Mouse (Mus musculus) CD4-positive, CD25-positive, alpha-beta regulatory T cell, adult 4 months (primary cell): Measurements from ENCODE around the gene 6030468B19Rik. TPM values are rescaled to one million over a fixed set of nuclear protein-coding genes. Genes with fewer than 3 reads are reported as not detected.
A peak's percentile ranks its signal among the peaks of the same experiment; 100 is the strongest.
"Not testable (repeated sequence)": the region's sequence is repeated elsewhere in the genome, so short reads cannot be mapped to it uniquely, and the experiment has no call there.

Source experiments
- ATAC-seq: one replicate; pipeline ENCODE4 v1.8.0; 2017
- polyA plus RNA-seq, 2 experiments: library from polyadenylated mRNA; unstranded; fragments of 100-300 nt; shearing (Covaris generic); gene quantifications; one replicate each; pipeline ENCODE4 v1.2.1; 2017

Gene 6030468B19Rik
- polyA plus RNA-seq, 2 experiments from 2014 or later, result 1.0 TPM; not detected in 1

- ATAC-seq, result no peak
These were observed 32.3 kb downstream of the 6030468B19Rik start for GRCm38 (mm10) chr11:117829671-117830215.

GRCm38 (mm10) chr11:117830401-117830800 lies 32.9 kb downstream of the 6030468B19Rik start:
- no peak for ATAC-seq

GRCm38 (mm10) chr11:117832086-117832969 lies 34.9 kb downstream of the 6030468B19Rik start:
- peak; percentile 88 for ATAC-seq

GRCm38 (mm10) chr11:117833509-117833908 lies 36.0 kb downstream of the 6030468B19Rik start:
- ATAC-seq, result not testable (repeated sequence)

GRCm38 (mm10) chr11:117834086-117834485 lies 36.6 kb downstream of the 6030468B19Rik start:
- no peak for ATAC-seq

- ATAC-seq, result no peak
These were observed 38.8 kb downstream of the 6030468B19Rik start for GRCm38 (mm10) chr11:117836306-117836705.

GRCm38 (mm10) chr11:117838572-117838971 lies 41.1 kb downstream of the 6030468B19Rik start:
- ATAC-seq, result no peak

GRCm38 (mm10) chr11:117839021-117839420 lies 41.6 kb downstream of the 6030468B19Rik start:
- ATAC-seq, result no peak

GRCm38 (mm10) chr11:117840910-117841309 lies 43.5 kb downstream of the 6030468B19Rik start:
- ATAC-seq, result no peak

- no peak for ATAC-seq
These were observed 46.0 kb downstream of the 6030468B19Rik start for GRCm38 (mm10) chr11:117843434-117843833.

- ATAC-seq, result no peak
These were observed 47.5 kb downstream of the 6030468B19Rik start for GRCm38 (mm10) chr11:117844997-117845396.

GRCm38 (mm10) chr11:117845651-117846050 lies 48.2 kb downstream of the 6030468B19Rik start:
- no peak for ATAC-seq

GRCm38 (mm10) chr11:117846640-117847039 lies 49.2 kb downstream of the 6030468B19Rik start:
- no peak for ATAC-seq

- ATAC-seq, result no peak
These were observed 50.2 kb downstream of the 6030468B19Rik start for GRCm38 (mm10) chr11:117847593-117848215.

- peak; percentile 77 for ATAC-seq
These were observed 51.0 kb downstream of the 6030468B19Rik start for GRCm38 (mm10) chr11:117848271-117848984.

- ATAC-seq, result peak; percentile 91
These were observed 51.7 kb downstream of the 6030468B19Rik start, which contains the start of gene Birc5 for GRCm38 (mm10) chr11:117848985-117849671. Birc5 (plus strand) TSS chr11:117849251.

GRCm38 (mm10) chr11:117852875-117853274 lies 55.4 kb downstream of the 6030468B19Rik start:
- ATAC-seq, result no peak

GRCm38 (mm10) chr11:117854241-117854640 lies 56.8 kb downstream of the 6030468B19Rik start:
- ATAC-seq, result no peak

GRCm38 (mm10) chr11:117855360-117855759 lies 57.9 kb downstream of the 6030468B19Rik start:
- no peak for ATAC-seq

GRCm38 (mm10) chr11:117855975-117856374 lies 58.5 kb downstream of the 6030468B19Rik start:
- no peak for ATAC-seq
